Mouse (Mus musculus): ENCODE results near the gene Cep131. TPM values are rescaled to one million over a fixed set of nuclear protein-coding genes. Genes with fewer than 3 reads are reported as not detected.

Cep131 gene
- polyA plus RNA-seq, 1 experiment from 2014 or later = 16.0 TPM

- Histone ChIP-seq H3K9me3 (replicated peaks; ENCODE audit: control insufficient read depth, low read length) (no peaks in the 10 kb centered on the region), H3K27ac (ENCODE audit: low read depth, low read length) (no peak overlapping the region), H3K27me3 (ENCODE audit: control insufficient read depth, insufficient read depth, low read length) (no peaks in the 10 kb centered on the region), H3K4me1 (ENCODE audit: control insufficient read depth, insufficient read depth, low read length) (peaks cover 17% of the 10 kb centered on the region), H3K9ac (ENCODE audit: low read depth, low read length) (no peak overlapping the region), H3K4me3 (ENCODE audit: low read depth, low read length) (no peak overlapping the region), H3K36me3 (ENCODE audit: control insufficient read depth, insufficient read depth, low read length) (peaks cover 10% of the 10 kb centered on the region), H3K4me2 (no peak overlapping the region)
- ATAC-seq (replicated peaks; ENCODE audit: insufficient number of reproducible peaks, low FRiP score, low TSS enrichment) = no peak
- 88% methylated on average over 9 of the region's 9 CpGs for WGBS (ENCODE audit: insufficient replicate concordance)
Observed at GRCm38 (mm10) chr11:120107796-120108195, 21.2 kb upstream of the Cep131 start.

GRCm38 (mm10) chr11:120107026-120107425 is 20.4 kb upstream of the Cep131 start:
- Histone ChIP-seq H3K27ac (ENCODE audit: low read depth, low read length) (no peak overlapping the region), H3K9me3 (replicated peaks; ENCODE audit: control insufficient read depth, low read length) (no peaks in the 10 kb centered on the region), H3K9ac (ENCODE audit: low read depth, low read length) (0 out of 2 replicates have a peak overlapping the region, but pooled peaks have one; percentile 34), H3K4me2 (no peak overlapping the region), H3K4me1 (ENCODE audit: control insufficient read depth, insufficient read depth, low read length) (peaks cover 10% of the 10 kb centered on the region), H3K27me3 (ENCODE audit: control insufficient read depth, insufficient read depth, low read length) (no peaks in the 10 kb centered on the region), H3K4me3 (ENCODE audit: low read depth, low read length) (no peak overlapping the region), H3K36me3 (ENCODE audit: control insufficient read depth, insufficient read depth, low read length) (peaks cover 10% of the 10 kb centered on the region)
- WGBS (ENCODE audit: insufficient replicate concordance) = 66% methylated on average over 2 of the region's 2 CpGs
- no peak for ATAC-seq (replicated peaks; ENCODE audit: insufficient number of reproducible peaks, low FRiP score, low TSS enrichment)

GRCm38 (mm10) chr11:120103431-120103997 is 16.9 kb upstream of the Cep131 start:
- Histone ChIP-seq H3K36me3 (ENCODE audit: control insufficient read depth, insufficient read depth, low read length) (peaks cover 11% of the 10 kb centered on the region), H3K4me1 (ENCODE audit: control insufficient read depth, insufficient read depth, low read length) (peaks cover 13% of the 10 kb centered on the region), H3K27ac (ENCODE audit: low read depth, low read length) (no peak overlapping the region), H3K9ac (ENCODE audit: low read depth, low read length) (no peak overlapping the region), H3K4me3 (ENCODE audit: low read depth, low read length) (no peak overlapping the region), H3K4me2 (no peak overlapping the region), H3K9me3 (replicated peaks; ENCODE audit: control insufficient read depth, low read length) (no peaks in the 10 kb centered on the region), H3K27me3 (ENCODE audit: control insufficient read depth, insufficient read depth, low read length) (no peaks in the 10 kb centered on the region)
- no peak for ATAC-seq (replicated peaks; ENCODE audit: insufficient number of reproducible peaks, low FRiP score, low TSS enrichment)
- 81% methylated on average over 3 of the region's 3 CpGs for WGBS (ENCODE audit: insufficient replicate concordance)

GRCm38 (mm10) chr11:120101036-120101435 is 14.4 kb upstream of the Cep131 start:
- Histone ChIP-seq H3K27me3 (ENCODE audit: control insufficient read depth, insufficient read depth, low read length) (no peaks in the 10 kb centered on the region), H3K9ac (ENCODE audit: low read depth, low read length) (peak overlapping the region; percentile 22; the same call in 1 of the 2 replicates), H3K4me1 (ENCODE audit: control insufficient read depth, insufficient read depth, low read length) (peaks cover 18% of the 10 kb centered on the region), H3K4me2 (no peak overlapping the region), H3K27ac (ENCODE audit: low read depth, low read length) (0 out of 2 replicates have a peak overlapping the region, but pooled peaks have one; percentile 50), H3K9me3 (replicated peaks; ENCODE audit: control insufficient read depth, low read length) (no peaks in the 10 kb centered on the region), H3K4me3 (ENCODE audit: low read depth, low read length) (no peak overlapping the region), H3K36me3 (ENCODE audit: control insufficient read depth, insufficient read depth, low read length) (peaks cover 9% of the 10 kb centered on the region)
- 0% methylated on average over 3 of the region's 3 CpGs for WGBS (ENCODE audit: insufficient replicate concordance)
- no peak for ATAC-seq (replicated peaks; ENCODE audit: insufficient number of reproducible peaks, low FRiP score, low TSS enrichment)

- under 1% methylated on average over 74 of the region's 77 CpGs for WGBS (ENCODE audit: insufficient replicate concordance)
- H3K27ac ChIP-seq (ENCODE audit: low read depth, low read length) = peak within 1 kb of the TSS; percentile 97
- H3K4me2 ChIP-seq = peak within 1 kb of the TSS; percentile 89
- H3K9ac ChIP-seq (ENCODE audit: low read depth, low read length) = peak within 1 kb of the TSS; percentile 81
- H3K27me3 ChIP-seq (ENCODE audit: control insufficient read depth, insufficient read depth, low read length) = no peaks in the 10 kb centered on the region
- H3K36me3 ChIP-seq (ENCODE audit: control insufficient read depth, insufficient read depth, low read length) = peaks cover 12% of the 10 kb centered on the region; the same call in 1 of the 2 replicates
- H3K4me3 ChIP-seq (ENCODE audit: low read depth, low read length) = peak within 1 kb of the TSS; percentile 60
- H3K9me3 ChIP-seq (replicated peaks; ENCODE audit: control insufficient read depth, low read length) = no peaks in the 10 kb centered on the region
- peak; percentile 96 for ATAC-seq (replicated peaks; ENCODE audit: insufficient number of reproducible peaks, low FRiP score, low TSS enrichment)
- peaks cover 18% of the 10 kb centered on the region for H3K4me1 ChIP-seq (ENCODE audit: control insufficient read depth, insufficient read depth, low read length)
Observed at GRCm38 (mm10) chr11:120098588-120099511, 12.2 kb upstream of the Cep131 start, which contains the start of the genes Tepsin and Ndufaf8. Tepsin (minus strand) TSS chr11:120098731. Ndufaf8 (plus strand) TSS chr11:120098928.

- 79% methylated on average over 23 of the region's 23 CpGs for WGBS (ENCODE audit: insufficient replicate concordance)
- Histone ChIP-seq H3K27me3 (ENCODE audit: control insufficient read depth, insufficient read depth, low read length) (no peaks in the 10 kb centered on the region), H3K4me3 (ENCODE audit: low read depth, low read length) (no peak overlapping the region), H3K36me3 (ENCODE audit: control insufficient read depth, insufficient read depth, low read length) (peaks cover 32% of the 10 kb centered on the region), H3K4me2 (no peak overlapping the region), H3K9ac (ENCODE audit: low read depth, low read length) (no peak overlapping the region), H3K4me1 (ENCODE audit: control insufficient read depth, insufficient read depth, low read length) (peaks cover 5% of the 10 kb centered on the region; the same call in 1 of the 2 replicates), H3K9me3 (replicated peaks; ENCODE audit: control insufficient read depth, low read length) (no peaks in the 10 kb centered on the region), H3K27ac (ENCODE audit: low read depth, low read length) (no peak overlapping the region)
- no peak for ATAC-seq (replicated peaks; ENCODE audit: insufficient number of reproducible peaks, low FRiP score, low TSS enrichment)
Observed at GRCm38 (mm10) chr11:120092817-120093591, 6.4 kb upstream of the Cep131 start.

- 85% methylated on average over 4 of the region's 4 CpGs for WGBS (ENCODE audit: insufficient replicate concordance)
- Histone ChIP-seq H3K36me3 (ENCODE audit: control insufficient read depth, insufficient read depth, low read length) (peaks cover 32% of the 10 kb centered on the region), H3K4me1 (ENCODE audit: control insufficient read depth, insufficient read depth, low read length) (peaks cover 4% of the 10 kb centered on the region), H3K4me2 (no peak overlapping the region), H3K27me3 (ENCODE audit: control insufficient read depth, insufficient read depth, low read length) (no peaks in the 10 kb centered on the region), H3K9me3 (replicated peaks; ENCODE audit: control insufficient read depth, low read length) (no peaks in the 10 kb centered on the region), H3K4me3 (ENCODE audit: low read depth, low read length) (no peak overlapping the region), H3K9ac (ENCODE audit: low read depth, low read length) (no peak overlapping the region), H3K27ac (ENCODE audit: low read depth, low read length) (no peak overlapping the region)
- no peak for ATAC-seq (replicated peaks; ENCODE audit: insufficient number of reproducible peaks, low FRiP score, low TSS enrichment)
Observed at GRCm38 (mm10) chr11:120090661-120091060, 4.0 kb upstream of the Cep131 start.
